Mouse (Mus musculus) lung, postnatal 36 days (tissue): ENCODE data around the gene Pmvk.

Experiments
- DNase-seq: peaks from one replicate; pipeline ENCODE4 v3.0.0; 2022; ENCODE audit warnings: mixed read lengths

Gene Pmvk

DNA sequence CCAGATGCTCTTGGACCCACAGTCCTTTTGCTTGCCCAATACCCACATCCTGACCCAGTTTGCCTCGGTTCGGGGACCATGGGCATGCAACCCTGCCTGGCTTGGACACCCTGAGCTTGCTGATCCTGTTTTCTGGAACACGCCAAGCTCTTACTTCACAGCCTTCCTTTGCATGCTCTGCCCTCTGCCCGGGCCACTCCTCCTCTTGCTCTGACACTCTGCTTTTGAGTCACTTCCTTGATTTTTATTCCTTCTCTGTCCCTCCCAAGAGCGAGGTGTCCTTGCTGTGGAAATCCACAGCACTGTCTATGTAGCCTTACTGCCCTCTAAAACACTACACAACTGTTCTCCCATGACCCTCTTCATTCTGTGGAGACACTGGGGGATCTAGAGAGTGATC is 27.9 kb downstream of the Pmvk start:
- no peak for DNase-seq

DNA sequence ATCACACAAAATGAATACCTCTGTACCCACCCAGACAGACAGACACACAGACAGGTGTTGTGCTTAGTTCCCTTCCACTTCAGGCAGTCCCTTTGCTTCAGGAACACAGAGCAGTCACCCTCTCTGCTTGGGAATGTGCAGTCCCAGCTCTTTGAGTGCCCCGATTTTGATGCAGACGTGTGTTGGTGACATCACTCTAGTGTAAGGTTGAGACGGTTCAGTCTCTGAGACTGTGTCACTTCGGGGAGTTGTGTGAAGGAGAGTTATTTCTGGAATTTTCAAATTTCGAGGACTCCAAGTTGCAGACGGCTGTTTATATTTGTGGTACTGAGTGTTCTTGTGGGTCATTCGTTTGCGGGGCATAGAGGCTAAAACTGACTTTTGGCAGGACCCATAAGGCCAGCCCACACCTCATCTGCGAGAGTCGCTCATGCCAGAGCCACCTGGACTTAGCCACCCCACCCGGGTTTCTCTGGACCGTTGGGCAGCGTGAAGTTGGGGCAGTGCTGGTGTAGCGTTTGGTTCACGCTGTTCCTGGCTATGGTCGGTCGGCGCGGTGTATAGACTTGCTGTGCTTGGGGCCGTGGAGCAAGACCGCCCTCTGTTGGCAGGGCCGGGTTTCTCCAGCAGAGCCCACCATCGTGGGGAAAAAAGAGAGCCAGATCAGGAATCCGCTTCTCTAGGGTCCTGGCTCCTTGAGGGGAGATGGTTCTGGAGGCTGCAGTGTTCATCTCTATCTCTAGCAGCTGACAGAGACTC is 30.6 kb downstream of the Pmvk start:
- peak; percentile 84 for DNase-seq

DNA sequence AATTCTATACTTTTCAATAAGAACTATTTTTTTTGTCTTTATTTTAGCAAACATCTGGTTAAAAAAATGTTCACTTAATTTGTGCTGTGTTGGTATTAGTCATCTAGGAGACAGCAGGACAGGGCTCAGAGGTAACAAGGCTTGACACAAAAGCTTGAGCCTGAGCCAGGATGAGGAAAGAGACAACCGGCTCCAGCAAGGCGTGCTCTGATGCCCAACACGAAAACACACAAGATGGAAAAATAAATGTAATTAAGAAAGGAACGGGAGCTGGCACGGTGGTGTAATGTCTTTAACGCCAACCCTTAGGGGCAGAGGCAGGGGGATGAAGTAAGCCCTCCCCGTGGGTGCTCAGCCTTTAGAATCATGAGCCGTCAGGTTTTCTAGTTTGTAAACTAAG is 31.8 kb downstream of the Pmvk start:
- no peak for DNase-seq

DNA sequence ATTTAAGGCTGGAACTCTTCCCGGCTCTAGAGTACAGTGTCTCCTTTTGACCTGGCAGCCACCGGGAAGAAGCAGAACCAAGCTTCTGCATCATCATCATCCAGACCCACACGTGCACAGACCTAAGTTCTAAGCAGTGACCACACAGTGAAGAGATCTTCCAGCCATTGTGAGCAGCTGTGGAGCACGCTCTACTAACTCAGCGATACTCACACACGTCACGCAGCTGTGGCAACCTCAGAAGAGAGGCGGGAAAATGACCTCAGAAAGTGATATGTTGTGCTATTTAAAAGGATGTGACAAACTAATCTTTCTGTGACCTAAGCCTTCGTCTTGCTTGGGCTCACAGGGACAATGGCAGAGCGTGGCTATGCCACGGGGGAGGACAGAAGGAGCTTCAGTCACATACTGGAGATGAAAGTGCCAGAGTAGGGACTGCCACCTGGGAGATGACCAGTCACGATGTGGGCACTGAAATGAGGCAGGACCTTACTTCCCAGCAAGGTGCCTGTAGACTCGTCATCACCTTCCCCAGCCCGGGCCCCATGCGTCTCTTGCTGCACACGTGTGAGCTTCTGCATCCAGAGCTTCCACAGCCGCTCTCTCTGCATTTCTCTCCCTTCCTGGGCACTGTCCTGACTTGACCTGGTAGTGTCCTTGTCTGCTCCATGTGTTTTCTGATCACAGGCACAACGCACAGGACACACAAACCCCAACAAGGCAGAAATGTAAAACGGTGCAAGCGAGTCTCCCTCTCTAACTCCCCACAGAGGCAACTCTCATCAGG is 32.8 kb downstream of the Pmvk start:
- no peak for DNase-seq

DNA sequence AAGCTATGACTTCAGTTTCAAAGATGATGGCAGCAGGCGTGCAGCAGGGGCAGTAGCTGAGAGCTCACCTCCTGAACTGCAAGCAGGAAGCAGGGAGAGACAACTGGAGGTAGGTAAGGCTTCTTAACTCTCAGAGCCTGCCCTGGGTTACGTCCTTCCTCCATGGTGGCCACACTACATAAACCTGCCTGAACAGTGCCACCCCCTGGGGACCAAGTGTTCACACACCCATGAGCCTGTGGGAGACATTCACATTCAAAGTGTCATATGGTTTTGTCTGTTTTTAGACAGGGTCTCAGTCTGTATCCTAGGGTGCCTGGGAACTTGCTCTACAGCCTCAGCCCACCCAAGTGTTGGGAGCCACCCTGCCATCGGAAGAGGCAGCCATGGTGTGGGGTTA is 36.4 kb downstream of the Pmvk start:
- no peak for DNase-seq

DNA sequence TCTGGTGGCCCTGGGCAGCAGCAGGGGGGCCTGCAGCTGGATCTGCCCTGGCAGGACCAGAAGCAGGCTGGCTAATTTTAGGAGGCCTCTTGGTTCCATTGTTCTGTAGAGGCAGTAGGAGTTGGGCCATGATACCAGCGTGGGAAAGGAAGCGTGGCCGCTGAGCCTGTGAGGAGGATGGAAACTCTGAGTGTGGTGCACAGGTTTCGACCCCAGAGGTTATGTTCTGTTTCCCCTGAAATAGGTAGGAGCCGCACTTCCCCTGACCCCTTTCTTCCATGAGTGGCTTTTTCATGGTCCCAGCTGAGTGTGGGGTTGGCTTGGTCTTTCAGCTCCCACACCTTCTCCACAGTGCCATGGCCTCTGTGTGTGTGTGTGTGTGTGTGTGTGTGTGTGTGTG is 37.2 kb downstream of the Pmvk start:
- no peak for DNase-seq

DNA sequence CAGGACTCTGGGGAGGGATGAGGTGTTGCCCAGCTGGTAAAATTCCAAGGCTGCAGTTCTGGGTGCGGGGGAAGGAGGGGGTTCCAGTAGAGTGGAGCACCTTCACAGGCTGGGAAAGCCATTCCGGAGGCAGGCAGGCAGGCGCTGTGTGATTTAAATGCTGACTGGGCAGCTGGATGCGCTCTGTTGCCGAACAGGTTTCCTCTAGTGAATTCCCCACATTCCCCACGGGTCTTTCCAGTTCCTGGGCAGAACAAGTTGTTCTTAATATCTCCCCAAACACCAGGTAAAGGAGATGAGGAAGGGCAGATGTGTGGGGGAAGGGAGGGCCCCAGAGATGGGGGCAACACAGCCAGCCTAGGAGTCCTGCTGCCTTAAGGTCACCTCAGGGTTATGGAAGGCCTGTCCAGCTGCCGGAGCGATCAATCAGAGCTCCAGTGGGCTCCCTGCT is 38.4 kb downstream of the Pmvk start:
- DNase-seq, result peak; percentile 62

DNA sequence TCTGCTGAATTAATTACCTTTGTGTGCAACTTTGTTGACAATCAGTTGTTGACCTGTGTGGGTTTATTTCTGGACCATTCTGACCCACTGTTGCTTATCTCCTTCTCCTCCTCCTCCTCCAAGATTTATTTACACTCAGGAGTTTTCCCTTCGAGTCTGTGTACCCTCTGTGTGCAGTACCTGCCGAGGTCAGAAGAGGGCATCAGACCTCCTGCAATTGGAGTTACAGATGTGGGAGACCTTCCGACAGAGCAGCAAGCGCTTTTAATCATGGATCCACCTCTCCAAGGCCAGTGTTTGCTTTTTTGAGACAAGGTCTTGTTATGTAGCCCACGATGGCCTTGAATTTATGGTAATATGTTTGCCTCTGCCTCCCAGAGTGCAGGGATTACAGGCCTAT is 40.3 kb downstream of the Pmvk start:
- no peak for DNase-seq

DNA sequence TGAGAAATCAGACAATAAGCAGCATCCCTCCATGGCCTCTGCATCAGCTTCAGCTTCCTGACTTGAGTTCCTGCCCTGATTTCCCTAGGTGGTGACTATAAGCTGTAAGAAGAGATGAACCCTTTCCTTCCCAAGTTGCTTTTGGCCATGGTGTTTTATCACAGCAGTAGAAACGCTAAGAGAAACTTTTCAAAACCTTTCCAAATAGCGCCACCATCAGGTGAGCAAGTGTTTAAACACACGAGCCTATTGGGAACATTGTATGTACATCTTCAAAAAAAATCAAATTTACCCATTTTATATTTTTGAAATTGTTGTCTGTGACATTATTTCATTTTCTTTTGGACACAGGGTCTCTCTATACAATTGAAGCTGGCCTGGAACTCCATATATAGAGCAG is 42.0 kb downstream of the Pmvk start:
- no peak for DNase-seq

DNA sequence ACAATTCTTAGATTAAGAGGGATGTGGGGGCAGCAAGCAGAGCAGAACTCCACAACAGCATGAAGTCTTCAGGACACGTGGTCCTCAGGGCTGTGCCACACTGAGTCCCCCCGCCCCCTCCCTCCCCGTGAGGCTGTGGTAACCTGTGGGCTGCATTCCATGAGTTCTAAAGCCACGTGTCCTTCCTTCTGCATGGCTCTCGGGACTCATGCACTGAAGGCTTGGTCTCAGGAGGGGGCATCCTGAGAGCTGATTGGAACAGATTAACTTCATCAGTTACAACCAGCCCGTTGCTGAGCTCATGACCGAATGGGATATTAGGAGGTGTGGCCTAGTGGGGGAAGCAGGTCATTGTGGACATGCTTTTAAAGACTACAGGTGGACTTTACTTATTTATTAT is 45.4 kb downstream of the Pmvk start:
- no peak for DNase-seq

DNA sequence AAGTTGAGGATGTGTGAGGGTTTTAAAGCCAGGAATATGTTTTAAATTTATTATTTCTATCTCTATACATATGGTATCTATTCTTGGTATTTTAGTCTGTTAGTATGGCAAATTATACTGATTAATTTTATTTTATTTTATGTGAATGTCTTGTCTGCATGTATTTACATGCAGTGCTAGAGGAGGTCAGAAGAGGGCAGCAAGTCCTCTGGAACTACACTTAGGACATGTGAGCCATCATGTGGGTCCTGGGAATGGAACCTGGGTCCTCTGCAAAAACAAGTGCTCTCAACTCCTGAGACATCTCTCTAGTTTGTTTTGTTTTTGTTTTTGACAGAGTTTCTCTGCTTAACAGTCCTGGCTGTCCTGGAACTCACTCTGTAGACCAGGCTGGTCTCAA is 47.1 kb downstream of the Pmvk start:
- no peak for DNase-seq

DNA sequence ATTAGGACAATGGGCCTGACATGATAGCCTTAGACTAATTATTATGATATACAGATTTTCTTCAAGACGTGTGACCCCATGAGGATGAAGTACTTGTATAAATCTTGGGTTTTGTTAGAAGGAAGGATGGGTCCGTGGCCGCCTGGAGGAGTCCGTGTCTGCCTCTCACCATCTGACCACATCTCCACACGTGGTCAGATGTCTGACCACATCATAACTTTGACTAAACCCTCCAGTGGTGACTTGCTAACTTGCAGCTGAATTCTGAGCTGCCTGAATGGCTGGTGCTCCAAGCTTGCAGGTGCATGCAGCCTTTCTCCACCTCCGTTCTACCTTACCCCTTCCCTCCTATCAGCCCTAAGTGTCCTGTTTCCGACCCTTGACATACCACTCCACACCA is 48.2 kb downstream of the Pmvk start:
- no peak for DNase-seq

DNA sequence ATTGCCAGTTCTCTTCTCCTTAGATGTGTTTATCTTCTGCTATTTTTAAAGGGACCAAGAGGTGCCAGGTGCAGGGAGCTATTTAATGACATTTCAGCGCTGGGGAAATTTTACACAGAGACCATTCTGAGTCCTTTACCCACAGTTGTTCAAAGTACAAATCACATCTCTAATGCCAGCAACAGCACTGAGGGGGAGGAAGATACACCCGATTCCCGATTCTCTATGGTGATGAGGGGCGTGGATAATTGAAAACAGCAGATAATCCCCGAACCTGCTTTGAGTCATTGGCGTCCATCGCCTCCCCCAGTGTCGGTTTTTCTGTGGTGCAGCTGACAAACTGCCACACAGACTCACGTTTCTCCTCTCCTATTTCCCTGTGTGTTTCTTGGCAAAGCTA is 53.7 kb downstream of the Pmvk start:
- no peak for DNase-seq

DNA sequence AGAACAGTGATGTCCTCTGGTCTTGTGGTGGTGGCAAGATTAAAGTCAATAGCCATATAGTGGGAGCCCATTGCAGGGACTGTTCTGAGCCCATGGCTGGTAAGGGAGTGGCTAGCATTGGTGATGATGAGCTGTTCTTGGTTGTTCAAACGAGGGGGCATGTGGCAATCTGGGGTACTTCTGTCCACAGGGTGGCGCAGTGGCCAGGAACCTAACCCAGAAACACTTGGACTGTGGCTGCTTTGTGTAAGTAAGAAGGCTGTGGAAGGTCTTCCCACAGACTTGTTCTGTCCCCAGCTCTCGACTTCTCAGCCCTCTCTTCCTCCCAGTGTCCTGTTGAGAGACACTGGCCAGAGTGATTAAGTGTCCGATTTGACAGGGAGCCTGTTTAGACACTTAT is 56.6 kb downstream of the Pmvk start:
- peak; percentile 71 for DNase-seq

DNA sequence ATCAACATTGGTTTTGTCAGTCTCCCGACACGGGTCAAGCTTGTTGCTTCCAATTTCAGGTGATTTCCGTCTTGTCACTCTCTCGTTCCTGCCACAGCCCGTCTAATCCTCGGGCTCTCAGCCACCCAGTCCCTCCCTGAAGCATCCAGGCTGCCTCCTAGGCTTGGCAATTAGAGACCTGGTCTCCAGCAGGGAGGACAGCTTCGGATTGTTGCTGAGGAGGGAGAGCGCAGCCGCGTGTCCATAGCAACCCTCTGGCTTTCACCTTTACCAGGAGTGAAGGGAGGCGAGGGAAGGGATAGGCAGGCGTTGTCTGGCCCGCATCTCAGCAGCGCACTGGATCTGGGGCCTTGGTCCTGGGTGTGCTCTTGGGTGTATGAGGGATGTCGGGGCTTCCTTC is 57.1 kb downstream of the Pmvk start:
- no peak for DNase-seq

DNA sequence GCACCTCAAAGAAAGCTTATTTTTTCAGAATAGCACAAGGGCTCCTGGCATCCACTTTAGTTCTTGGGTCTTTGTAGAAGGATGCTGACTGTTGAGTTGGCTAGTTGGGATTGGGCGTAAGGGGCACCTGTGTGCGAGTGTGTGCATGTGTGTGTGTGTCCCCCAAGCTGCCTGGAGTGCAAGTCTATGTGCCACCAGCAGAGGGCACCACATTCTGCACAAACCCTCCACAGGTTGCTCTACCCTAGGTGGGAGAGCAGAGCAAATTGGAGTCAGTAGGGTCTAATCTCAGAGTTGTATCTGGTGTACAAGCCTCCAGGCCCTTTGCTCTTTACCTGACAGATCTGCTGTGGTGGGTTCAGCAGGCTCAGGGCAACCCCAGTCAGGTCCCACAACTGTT is 57.9 kb downstream of the Pmvk start:
- DNase-seq, result no peak

DNA sequence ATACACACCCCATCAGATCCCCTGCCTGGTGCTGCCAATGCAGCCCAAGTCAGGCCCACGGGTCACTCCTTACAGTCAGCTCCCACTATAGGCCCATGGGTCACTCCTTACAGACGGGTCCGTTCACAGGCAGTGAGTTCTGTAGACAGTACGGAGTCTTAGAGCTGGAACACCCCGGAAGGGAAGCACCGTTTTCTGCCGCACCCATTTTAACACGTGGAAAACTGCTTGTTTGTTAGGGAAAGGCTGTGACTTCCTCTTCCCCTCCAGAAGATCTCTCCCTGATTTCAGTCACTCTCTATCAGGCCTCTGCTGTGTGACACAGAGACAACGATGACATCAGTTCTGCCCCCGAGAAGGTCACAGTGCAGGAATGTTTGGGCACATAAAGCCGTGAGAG is 61.1 kb downstream of the Pmvk start:
- DNase-seq, result no peak

DNA sequence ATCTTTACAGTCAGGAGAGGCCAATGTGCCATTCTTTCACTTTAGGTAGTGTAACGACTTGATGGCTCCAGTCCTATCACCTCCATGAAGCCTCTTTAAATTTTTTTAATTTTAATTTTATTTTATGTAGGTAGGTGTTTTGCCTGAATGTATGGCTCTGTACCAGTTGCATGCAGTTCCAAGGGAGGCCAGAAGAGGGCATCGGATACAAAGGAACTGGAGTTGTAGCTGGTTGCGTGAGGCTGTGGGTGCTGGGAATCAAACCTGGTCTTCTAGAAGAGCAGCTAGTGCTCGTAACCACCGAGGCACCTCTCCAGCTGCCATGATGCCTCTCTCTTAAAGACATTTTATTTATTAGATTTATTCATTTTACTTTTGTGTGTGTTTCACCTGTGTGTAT is 62.0 kb downstream of the Pmvk start:
- DNase-seq, result no peak
